Mouse (Mus musculus) ovary, postnatal 10 days (tissue): ENCODE results near the gene Stard9.

ENCODE experiments used
- DNase-seq: peaks from one replicate; pipeline ENCODE4 v3.0.0; 2022; ENCODE audit warnings: low spot score

Gene Stard9

GRCm38 (mm10) chr2:120628886-120629735 is at the start of gene Stard9:
Gene Stard9, plus strand, starts transcription at chr2:120629121.
- peak; percentile 82 for DNase-seq

- no peak for DNase-seq
Observed at GRCm38 (mm10) chr2:120589759-120590158, 39.2 kb upstream of the Stard9 start.

- no peak for DNase-seq
Observed at GRCm38 (mm10) chr2:120592227-120592626, 36.7 kb upstream of the Stard9 start.

- no peak for DNase-seq
Observed at GRCm38 (mm10) chr2:120597734-120598133, 31.2 kb upstream of the Stard9 start.

- no peak for DNase-seq
Observed at GRCm38 (mm10) chr2:120599506-120599905, 29.4 kb upstream of the Stard9 start.

GRCm38 (mm10) chr2:120606021-120606690 is 22.8 kb upstream of the Stard9 start:
- no peak for DNase-seq

- DNase-seq, result peak; percentile 88
Observed at GRCm38 (mm10) chr2:120608830-120609723, 19.8 kb upstream of the Stard9 start, which contains the start of the genes Haus2 and Lrrc57. Gene Haus2, plus strand, starts transcription at chr2:120609383. Gene Lrrc57, minus strand, starts transcription at chr2:120609520.

- no peak for DNase-seq
Observed at GRCm38 (mm10) chr2:120616279-120617163, 12.4 kb upstream of the Stard9 start.

GRCm38 (mm10) chr2:120619538-120619937 is 9.4 kb upstream of the Stard9 start:
- DNase-seq, result no peak

- DNase-seq, result no peak
Observed at GRCm38 (mm10) chr2:120622920-120623319, 6.0 kb upstream of the Stard9 start.

- DNase-seq, result no peak
Observed at GRCm38 (mm10) chr2:120628076-120628865, 650 bp upstream of the Stard9 start.

GRCm38 (mm10) chr2:120630246-120630645 is 1.3 kb downstream of the Stard9 start:
- DNase-seq, result no peak

- DNase-seq, result no peak
Observed at GRCm38 (mm10) chr2:120630655-120631054, 1.7 kb downstream of the Stard9 start.

- DNase-seq, result no peak
Observed at GRCm38 (mm10) chr2:120631521-120631920, 2.6 kb downstream of the Stard9 start.

- DNase-seq, result no peak
Observed at GRCm38 (mm10) chr2:120631957-120632356, 3.0 kb downstream of the Stard9 start.

GRCm38 (mm10) chr2:120640835-120641234 is 11.9 kb downstream of the Stard9 start:
- no peak for DNase-seq

GRCm38 (mm10) chr2:120643836-120644235 is 14.9 kb downstream of the Stard9 start:
- no peak for DNase-seq

GRCm38 (mm10) chr2:120646777-120647176 is 17.9 kb downstream of the Stard9 start:
- DNase-seq, result no peak

GRCm38 (mm10) chr2:120652256-120652924 is 23.5 kb downstream of the Stard9 start:
- DNase-seq, result no peak

GRCm38 (mm10) chr2:120652925-120653284 is 24.0 kb downstream of the Stard9 start:
- DNase-seq, result no peak
